Mouse (Mus musculus) adipocyte (in vitro differentiated cells): ENCODE data around the gene Csnk2a1.
"Not testable (repeated sequence)": the region's sequence is repeated elsewhere in the genome, so short reads cannot be mapped to it uniquely, and the experiment has no call there.

Source experiments
- DNase-seq: peaks from one replicate; pipeline ENCODE4 v3.0.0-alpha.2; 2016; ENCODE audit warnings: low spot score

Gene Csnk2a1

GRCm38 (mm10) chr2:152237926-152238325 lies 11.3 kb downstream of the Csnk2a1 start:
- no peak for DNase-seq

GRCm38 (mm10) chr2:152240580-152240979 lies 13.9 kb downstream of the Csnk2a1 start:
- peak; percentile 45 for DNase-seq

GRCm38 (mm10) chr2:152247213-152247612 lies 20.6 kb downstream of the Csnk2a1 start:
- DNase-seq = no peak

GRCm38 (mm10) chr2:152250511-152250910 lies 23.9 kb downstream of the Csnk2a1 start:
- no peak for DNase-seq

GRCm38 (mm10) chr2:152259739-152260138 lies 33.1 kb downstream of the Csnk2a1 start:
- DNase-seq = no peak

GRCm38 (mm10) chr2:152273639-152274038 lies 47.0 kb downstream of the Csnk2a1 start:
- no peak for DNase-seq

- peak; percentile 56 for DNase-seq
Observed at GRCm38 (mm10) chr2:152281407-152281806, 54.8 kb downstream of the Csnk2a1 start.

GRCm38 (mm10) chr2:152287560-152287959 lies 60.9 kb downstream of the Csnk2a1 start:
- DNase-seq = no peak

GRCm38 (mm10) chr2:152288046-152288445 lies 61.4 kb downstream of the Csnk2a1 start:
- no peak for DNase-seq

- DNase-seq = not testable (repeated sequence)
Observed at GRCm38 (mm10) chr2:152289623-152290022, 63.0 kb downstream of the Csnk2a1 start.

- no peak for DNase-seq
Observed at GRCm38 (mm10) chr2:152292475-152292874, 65.8 kb downstream of the Csnk2a1 start.

GRCm38 (mm10) chr2:152293179-152293726 lies 66.6 kb downstream of the Csnk2a1 start:
- DNase-seq = no peak

GRCm38 (mm10) chr2:152293727-152294475 lies 67.3 kb downstream of the Csnk2a1 start, which contains the start of gene Tbc1d20:
Gene Tbc1d20 (plus strand): TSS chr2:152293828.
- peak; percentile 89 for DNase-seq

- peak; percentile 78 for DNase-seq
Observed at GRCm38 (mm10) chr2:152294541-152294940, 67.9 kb downstream of the Csnk2a1 start.

GRCm38 (mm10) chr2:152302862-152303261 lies 76.2 kb downstream of the Csnk2a1 start:
- no peak for DNase-seq

- no peak for DNase-seq
Observed at GRCm38 (mm10) chr2:152303781-152304180, 77.1 kb downstream of the Csnk2a1 start.

- DNase-seq = peak; percentile 82
Observed at GRCm38 (mm10) chr2:152305480-152305879, 78.8 kb downstream of the Csnk2a1 start.

- DNase-seq = no peak
Observed at GRCm38 (mm10) chr2:152307186-152307585, 80.5 kb downstream of the Csnk2a1 start.

GRCm38 (mm10) chr2:152312996-152313395 lies 86.4 kb downstream of the Csnk2a1 start:
- DNase-seq = no peak

GRCm38 (mm10) chr2:152313926-152314325 lies 87.3 kb downstream of the Csnk2a1 start:
- DNase-seq = peak; percentile 21

- no peak for DNase-seq
Observed at GRCm38 (mm10) chr2:152317054-152317453, 90.4 kb downstream of the Csnk2a1 start.

- DNase-seq = no peak
Observed at GRCm38 (mm10) chr2:152321558-152321957, 94.9 kb downstream of the Csnk2a1 start.

- no peak for DNase-seq
Observed at GRCm38 (mm10) chr2:152322198-152322597, 95.6 kb downstream of the Csnk2a1 start.

GRCm38 (mm10) chr2:152323971-152324370 lies 97.3 kb downstream of the Csnk2a1 start:
- no peak for DNase-seq
